Mouse (Mus musculus) hindbrain, embryonic 11.5 days (tissue): ENCODE data around the gene Ric3. TPM values are rescaled to one million over a fixed set of nuclear protein-coding genes. Genes with fewer than 3 reads are reported as not detected.

ENCODE experiments used
- ATAC-seq: fragments of 200-750 bp; cut with Nextera tagmentation; 2 replicates; pipeline ENCODE4 v1.8.0; 2017; ENCODE audit warnings: mild to moderate bottlenecking, moderate TSS enrichment, moderate library complexity; ENCODE audit not compliant: low FRiP score
- DNase-seq: peaks from one replicate; pipeline ENCODE4 v3.0.0-alpha.2; 2015; ENCODE audit warnings: low spot score
- H3K27ac ChIP-seq: fragments of 300-500 bp; sonication (generic); 2 replicates; pipeline ENCODE4 v1.5.1; 2014; ENCODE audit warnings: mild to moderate bottlenecking, low read depth, low read length
- H3K27me3 ChIP-seq: fragments of 300-500 bp; sonication (generic); 2 replicates; pipeline ENCODE4 v1.6.1; 2014; ENCODE audit warnings: mild to moderate bottlenecking, low read length, moderate library complexity, mixed read lengths; ENCODE audit not compliant: control insufficient read depth, insufficient read depth
- H3K36me3 ChIP-seq: fragments of 300-500 bp; sonication (generic); 2 replicates; pipeline ENCODE4 v1.6.1; 2014; ENCODE audit warnings: mild to moderate bottlenecking, low read length, moderate library complexity, mixed read lengths; ENCODE audit not compliant: control insufficient read depth, insufficient read depth
- H3K4me1 ChIP-seq: fragments of 300-500 bp; sonication (generic); replicated peaks from 2 replicates; pipeline ENCODE4 v1.6.1; 2014; ENCODE audit warnings: low read length, mixed read lengths; ENCODE audit not compliant: control insufficient read depth, insufficient read depth
- H3K4me2 ChIP-seq: fragments of 300-500 bp; sonication (generic); replicated peaks from 2 replicates; pipeline ENCODE4 v1.6.1; 2014; ENCODE audit warnings: mild to moderate bottlenecking, low read depth, low read length
- H3K4me3 ChIP-seq: fragments of 300-500 bp; sonication (generic); 2 replicates; pipeline ENCODE4 v1.5.1; 2014; ENCODE audit warnings: low read depth, low read length
- H3K9ac ChIP-seq: fragments of 300-500 bp; sonication (generic); 2 replicates; pipeline ENCODE4 v1.6.1; 2014; ENCODE audit warnings: low read depth, low read length
- H3K9me3 ChIP-seq: fragments of 300-500 bp; sonication (generic); 2 replicates; pipeline ENCODE4 v1.6.1; 2016; ENCODE audit warnings: low read length; ENCODE audit not compliant: control insufficient read depth
- WGBS: fragments of 180-500 bp; shearing (Covaris S2); extraction: QIAGEN DNeasy Blood & Tissue Kit; methylation state at CpG from one replicate; pipeline ENCODE4 v1.1.7; 2014; 5-methylcytosine and 5-hydroxymethylcytosine counted together
- polyA plus RNA-seq: library from polyadenylated mRNA; unstranded; fragments of >200 nt; fragmentation: Nextera tagmentation; extraction: Ambion mirVana; gene quantifications from 2 replicates; pipeline ENCODE4 v1.2.1, GENCODE M21; 2014

Ric3 gene
- polyA plus RNA-seq, 1 experiment from 2014 or later = 20.4 TPM

GRCm38 (mm10) chr7:109001971-109002370 is 81.2 kb downstream of the Ric3 start:
- Histone ChIP-seq H3K4me2 (no peak overlapping the region), H3K36me3 (no peaks in the 10 kb centered on the region), H3K27me3 (no peaks in the 10 kb centered on the region), H3K9ac (no peak overlapping the region), H3K9me3 (no peaks in the 10 kb centered on the region), H3K4me3 (no peak overlapping the region), H3K27ac (no peak overlapping the region), H3K4me1 (no peaks in the 10 kb centered on the region)
- ATAC-seq (no peak), DNase-seq (no peak)
- 92% methylated on average over 4 of the region's 4 CpGs for WGBS

- no peaks in the 10 kb centered on the region for H3K36me3 ChIP-seq
- 55% methylated on average over 4 of the region's 4 CpGs for WGBS
- no peak overlapping the region for H3K4me3 ChIP-seq
- DNase-seq (peak; percentile 71), ATAC-seq (peak; percentile 20; the same call in 1 of the 2 replicates)
- no peak overlapping the region for H3K4me2 ChIP-seq
- H3K9me3 ChIP-seq = no peaks in the 10 kb centered on the region
- H3K27me3 ChIP-seq = no peaks in the 10 kb centered on the region
- H3K9ac ChIP-seq = no peak overlapping the region
- no peaks in the 10 kb centered on the region for H3K4me1 ChIP-seq
- H3K27ac ChIP-seq = no peak overlapping the region
Measured at GRCm38 (mm10) chr7:109000315-109000954, 82.7 kb downstream of the Ric3 start.

- Histone ChIP-seq H3K27ac (no peak overlapping the region), H3K9me3 (no peaks in the 10 kb centered on the region), H3K4me3 (no peak overlapping the region), H3K4me2 (no peak overlapping the region), H3K9ac (no peak overlapping the region), H3K36me3 (no peaks in the 10 kb centered on the region), H3K4me1 (no peaks in the 10 kb centered on the region), H3K27me3 (no peaks in the 10 kb centered on the region)
- WGBS = 75% methylated on average over 6 of the region's 6 CpGs
- DNase-seq = no peak
- ATAC-seq = no peak
Measured at GRCm38 (mm10) chr7:108996156-108996555, 87.0 kb downstream of the Ric3 start.

DNA sequence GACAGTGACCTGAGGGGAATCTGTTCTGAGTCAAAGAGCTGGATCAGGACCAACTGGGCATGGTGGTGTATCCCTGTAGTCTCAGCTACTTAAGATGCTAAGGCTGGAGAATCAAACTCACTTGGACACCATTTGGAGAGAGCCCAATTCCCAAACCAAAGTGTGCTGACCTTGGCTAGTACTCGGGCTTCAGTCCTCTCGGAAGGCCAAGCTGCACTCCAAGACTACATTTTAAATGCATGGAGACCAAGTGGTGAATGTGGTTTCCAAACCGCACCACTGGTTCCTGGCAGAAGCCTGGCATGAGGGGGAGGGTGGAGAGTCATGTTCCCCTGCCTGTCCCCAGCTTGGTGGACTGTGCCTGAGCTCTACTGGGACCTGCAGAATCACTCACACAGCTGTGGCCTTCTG is 89.2 kb downstream of the Ric3 start:
- WGBS = 86% methylated on average over 3 of the region's 3 CpGs

DNA sequence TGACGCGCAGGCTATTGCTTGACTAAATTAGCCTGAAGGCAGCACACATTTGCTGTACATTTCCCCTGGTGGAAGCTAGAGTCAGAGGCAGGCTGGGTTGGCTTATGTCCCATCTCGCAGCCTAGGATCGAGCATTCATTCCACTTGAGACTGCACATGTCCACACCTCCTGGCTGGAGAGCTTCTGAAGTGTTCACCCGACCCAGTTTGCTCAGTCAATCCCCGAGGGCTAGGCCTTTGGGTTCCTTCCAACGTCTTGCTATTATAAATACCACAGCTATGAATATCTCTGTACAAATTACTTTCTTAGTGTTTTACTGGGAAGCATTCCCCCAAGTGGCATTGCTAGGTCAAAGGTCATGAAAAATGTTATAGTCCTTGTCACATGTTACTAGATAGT is 89.9 kb downstream of the Ric3 start:
- Histone ChIP-seq H3K9ac (no peak overlapping the region), H3K27me3 (no peaks in the 10 kb centered on the region), H3K27ac (no peak overlapping the region), H3K36me3 (no peaks in the 10 kb centered on the region), H3K9me3 (no peaks in the 10 kb centered on the region), H3K4me3 (no peak overlapping the region), H3K4me2 (no peak overlapping the region), H3K4me1 (no peaks in the 10 kb centered on the region)
- WGBS = 77% methylated on average over 7 of the region's 7 CpGs
- ATAC-seq = no peak
- DNase-seq = no peak

More for the DNA sequence above, 89.2 kb downstream of the Ric3 start:
- Histone ChIP-seq H3K9ac (no peak overlapping the region), H3K4me2 (no peak overlapping the region), H3K27ac (no peak overlapping the region), H3K4me1 (no peaks in the 10 kb centered on the region), H3K36me3 (no peaks in the 10 kb centered on the region), H3K27me3 (no peaks in the 10 kb centered on the region), H3K9me3 (no peaks in the 10 kb centered on the region), H3K4me3 (no peak overlapping the region)
- no peak for DNase-seq
- ATAC-seq = no peak

DNA sequence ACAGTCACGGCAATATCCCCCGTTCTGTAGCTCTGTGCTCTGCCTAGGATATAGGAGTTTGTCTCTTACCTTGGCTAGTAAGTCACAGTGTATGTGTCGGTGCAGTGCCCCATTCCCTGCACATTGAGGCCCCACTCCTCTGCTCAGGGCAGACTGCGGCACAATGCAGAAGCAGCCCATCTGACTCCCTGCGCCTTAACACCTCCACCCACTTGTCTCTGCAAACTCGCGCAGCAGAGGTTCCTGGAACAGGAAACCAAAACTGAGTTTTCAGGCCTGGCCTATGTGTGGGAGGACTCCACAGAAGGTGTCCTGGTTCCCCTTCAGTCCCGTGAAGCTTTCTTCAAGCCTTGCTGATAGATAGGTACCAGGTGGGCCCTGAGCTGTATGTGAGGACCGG is 91.9 kb downstream of the Ric3 start:
- no peak overlapping the region for H3K4me2 ChIP-seq
- H3K9ac ChIP-seq = no peak overlapping the region
- no peaks in the 10 kb centered on the region for H3K36me3 ChIP-seq
- no peak overlapping the region for H3K27ac ChIP-seq
- no peak for DNase-seq
- no peak for ATAC-seq
- no peaks in the 10 kb centered on the region for H3K4me1 ChIP-seq
- H3K9me3 ChIP-seq = no peaks in the 10 kb centered on the region
- 90% methylated on average over 9 of the region's 9 CpGs for WGBS
- H3K27me3 ChIP-seq = no peaks in the 10 kb centered on the region
- H3K4me3 ChIP-seq = no peak overlapping the region

- Histone ChIP-seq H3K4me1 (no peaks in the 10 kb centered on the region), H3K4me3 (no peak overlapping the region), H3K9ac (no peak overlapping the region), H3K27me3 (no peaks in the 10 kb centered on the region), H3K36me3 (no peaks in the 10 kb centered on the region), H3K9me3 (no peaks in the 10 kb centered on the region), H3K27ac (no peak overlapping the region), H3K4me2 (no peak overlapping the region)
- DNase-seq (no peak), ATAC-seq (no peak)
- 86% methylated on average over 2 of the region's 3 CpGs for WGBS
Measured at GRCm38 (mm10) chr7:108985934-108986708, 97.0 kb downstream of the Ric3 start.
